Mouse (Mus musculus): ENCODE results near the gene Gc. TPM values are rescaled to one million over a fixed set of nuclear protein-coding genes. Genes with fewer than 3 reads are reported as not detected.

Gene Gc
- polyA plus RNA-seq, 1 experiment, result not detected

GRCm38 (mm10) chr5:89381340-89381739 is 76.4 kb downstream of the Gc start:
- Histone ChIP-seq H3K27me3 (ENCODE audit: control insufficient read depth, insufficient read depth, insufficient read length) (no peaks in the 10 kb centered on the region), H3K4me3 (no peak overlapping the region), H3K36me3 (ENCODE audit: control insufficient read depth, insufficient read depth) (no peaks in the 10 kb centered on the region), H3K79me2 (ENCODE audit: control insufficient read depth, insufficient read depth) (no peaks in the 10 kb centered on the region), H3K4me2 (ENCODE audit: low read depth) (no peak overlapping the region), H3ac (ENCODE audit: control insufficient read depth, insufficient read length) (no peak overlapping the region)
- no peak for TF ChIP-seq POLR2A (IDR thresholded peaks at IDR 0.05; ENCODE audit: insufficient read length, low read depth)
- TF ChIP-seq E2F4 (IDR thresholded peaks at IDR 0.05; ENCODE audit: insufficient read depth), result no peak
- no peak for TF ChIP-seq MYOG (IDR thresholded peaks at IDR 0.05; ENCODE audit: control insufficient read depth in 1 of 3, insufficient read depth in 1 of 3, insufficient read length in 2 of 3, low read depth in 2 of 3)
- no peak for TF ChIP-seq USF1 (IDR thresholded peaks at IDR 0.05; ENCODE audit: low read depth)
- no peak for TF ChIP-seq TCF12 (IDR thresholded peaks at IDR 0.05; ENCODE audit: insufficient read depth, poor library complexity, severe bottlenecking)

DNA sequence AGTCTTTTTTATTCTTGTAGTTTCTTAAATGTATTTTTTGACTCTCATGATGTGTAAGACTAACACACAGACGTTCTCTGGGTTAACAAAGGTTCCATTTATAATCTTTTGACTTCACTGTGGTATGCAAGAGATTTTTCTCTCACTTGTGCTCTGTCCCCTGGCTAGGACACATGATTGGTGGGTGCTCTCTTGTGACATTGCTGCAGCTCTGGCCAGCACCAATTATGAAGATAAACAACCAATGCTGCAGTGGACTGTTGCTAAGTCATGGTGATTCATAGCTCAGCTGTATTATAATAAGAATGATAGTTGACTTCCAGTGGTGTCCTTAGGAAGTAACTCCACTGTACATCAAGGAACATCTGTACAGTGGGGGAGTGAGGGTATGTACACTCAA is 87.6 kb downstream of the Gc start:
- Histone ChIP-seq H3K4me3 (no peak overlapping the region), H3ac (ENCODE audit: control insufficient read depth, insufficient read length) (no peak overlapping the region), H3K27me3 (ENCODE audit: control insufficient read depth, insufficient read depth, insufficient read length) (no peaks in the 10 kb centered on the region), H3K36me3 (ENCODE audit: control insufficient read depth, insufficient read depth) (no peaks in the 10 kb centered on the region), H3K79me2 (ENCODE audit: control insufficient read depth, insufficient read depth) (no peaks in the 10 kb centered on the region), H3K4me2 (ENCODE audit: low read depth) (no peak overlapping the region)
- TF ChIP-seq USF1 (IDR thresholded peaks at IDR 0.05; ENCODE audit: low read depth) (no peak), MYOD1 (IDR thresholded peaks at IDR 0.05; ENCODE audit: control insufficient read depth in 1 of 3, insufficient read length in 2 of 3, low read depth in 2 of 3) (no peak), POLR2AphosphoS2 (IDR thresholded peaks at IDR 0.05; ENCODE audit: insufficient read length, low read depth) (no peak)

DNA sequence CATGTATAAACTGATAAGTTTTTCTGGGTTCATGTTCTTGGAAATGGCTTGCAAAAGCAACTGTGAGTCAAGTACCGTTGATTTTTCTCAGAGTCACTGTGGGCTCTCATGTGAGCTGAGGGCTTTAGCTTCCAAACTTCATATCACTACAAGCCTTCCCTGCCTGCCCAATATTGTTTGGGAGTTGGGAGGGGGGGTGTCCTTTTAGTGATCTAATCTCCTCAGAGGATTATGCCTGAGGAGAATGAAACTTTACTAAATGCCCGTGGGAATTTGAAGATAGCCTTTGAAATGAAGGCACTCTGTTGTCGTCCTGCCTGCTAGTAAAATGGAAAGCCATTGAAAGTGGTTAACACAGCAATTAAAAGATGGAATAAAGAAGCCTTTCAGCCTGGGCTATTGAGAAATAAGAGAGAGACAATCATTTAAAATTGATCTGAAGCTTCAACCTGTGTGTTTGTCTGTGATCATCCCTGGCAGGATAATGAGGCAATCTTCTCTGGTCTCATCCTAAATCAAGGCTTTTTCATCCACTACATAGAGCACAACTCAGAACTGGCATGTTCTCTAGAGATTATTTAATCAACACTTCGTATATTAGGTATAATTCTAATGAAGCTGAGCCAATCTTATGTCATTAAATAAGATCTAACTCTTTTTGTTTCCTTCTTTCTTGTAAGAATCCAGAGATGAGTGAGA is 89.5 kb downstream of the Gc start:
- TF ChIP-seq MYOG (IDR thresholded peaks at IDR 0.05; ENCODE audit: control insufficient read depth in 1 of 3, insufficient read depth in 1 of 3, insufficient read length in 2 of 3, low read depth in 2 of 3) (no peak), E2F4 (IDR thresholded peaks at IDR 0.05; ENCODE audit: insufficient read depth) (no peak), POLR2A (IDR thresholded peaks at IDR 0.05; ENCODE audit: insufficient read length, low read depth) (no peak), SRF (IDR thresholded peaks at IDR 0.05; ENCODE audit: control insufficient read depth, insufficient read length, low read depth) (no peak), USF1 (IDR thresholded peaks at IDR 0.05; ENCODE audit: low read depth) (no peak)
- Histone ChIP-seq H3K27me3 (ENCODE audit: control insufficient read depth, insufficient read depth, insufficient read length) (no peaks in the 10 kb centered on the region), H3ac (ENCODE audit: control insufficient read depth, insufficient read length) (no peak overlapping the region)

More for the DNA sequence above, 89.5 kb downstream of the Gc start:
- Histone ChIP-seq H3K4me3 (no peak overlapping the region), H3K4me2 (ENCODE audit: low read depth) (no peak overlapping the region), H3K79me2 (ENCODE audit: control insufficient read depth, insufficient read depth) (no peaks in the 10 kb centered on the region), H3K36me3 (ENCODE audit: control insufficient read depth, insufficient read depth) (no peaks in the 10 kb centered on the region)

Other genes starting within 250 kb of the Gc start
- not detected for gene Npffr2, start 69.5 kb upstream of the Gc start, polyA plus RNA-seq (2012; fragmentation: generic; extraction: Trizol)

Data from myocyte (in vitro differentiated cells).